Mouse (Mus musculus): ENCODE data around the gene Piga. TPM values are rescaled to one million over a fixed set of nuclear protein-coding genes. Genes with fewer than 3 reads are reported as not detected.

Gene Piga
- polyA plus RNA-seq, 1 experiment from 2014 or later = 11.8 TPM

- no peak overlapping the region for H3K4me2 ChIP-seq (ENCODE audit: low read depth, low read length)
- DNase-seq (ENCODE audit: low spot score) (no peak), ATAC-seq (ENCODE audit: low read depth) (no peak)
- no peaks in the 10 kb centered on the region; the same call in 1 of the 2 replicates for H3K27me3 ChIP-seq (replicated peaks; ENCODE audit: control insufficient read depth, insufficient read depth, low read length)
- H3K9ac ChIP-seq (ENCODE audit: low read depth, low read length) = no peak overlapping the region
- no peaks in the 10 kb centered on the region for H3K4me1 ChIP-seq (ENCODE audit: control insufficient read depth, insufficient read depth, low read length)
- no peaks in the 10 kb centered on the region for H3K9me3 ChIP-seq (ENCODE audit: control insufficient read depth, low read length)
- no peaks in the 10 kb centered on the region for H3K36me3 ChIP-seq (ENCODE audit: control insufficient read depth, insufficient read depth, low read length)
- 71% methylated on average over 6 of the region's 6 CpGs for WGBS
- no peak overlapping the region for H3K4me3 ChIP-seq (ENCODE audit: low read depth, low read length)
- H3K27ac ChIP-seq (replicated peaks; ENCODE audit: low read depth, low read length) = no peak overlapping the region
Measured at GRCm38 (mm10) chrX:164459205-164459878, 39.8 kb downstream of the Piga start.

Other genes with a start within 250 kb of the Piga start
- 0.67 and 1.2 TPM in 2 replicates for gene Bmx, start 161.6 kb upstream of the Piga start, polyA plus RNA-seq (2014; fragmentation: Nextera tagmentation; extraction: Ambion mirVana)
- 12.0 and 12.9 TPM in 2 replicates for gene Pir, start 150.4 kb upstream of the Piga start, polyA plus RNA-seq (2014; fragmentation: Nextera tagmentation; extraction: Ambion mirVana)
- gene Vegfd, start 46.4 kb upstream of the Piga start, polyA plus RNA-seq (2014; fragmentation: Nextera tagmentation; extraction: Ambion mirVana) = 10.0 and 10.1 TPM in 2 replicates
- 0.14 and 0.51 TPM in 2 replicates for gene Asb11, start 17.2 kb downstream of the Piga start, polyA plus RNA-seq (2014; fragmentation: Nextera tagmentation; extraction: Ambion mirVana)
- 1.1 and 1.4 TPM in 2 replicates for gene Asb9, start 86.5 kb downstream of the Piga start, polyA plus RNA-seq (2014; fragmentation: Nextera tagmentation; extraction: Ambion mirVana)

Measured in embryonic facial prominence, embryonic 14.5 days (tissue).